ENCODE assay signal across 19 mouse cellular contexts in the genomic region with DNA sequence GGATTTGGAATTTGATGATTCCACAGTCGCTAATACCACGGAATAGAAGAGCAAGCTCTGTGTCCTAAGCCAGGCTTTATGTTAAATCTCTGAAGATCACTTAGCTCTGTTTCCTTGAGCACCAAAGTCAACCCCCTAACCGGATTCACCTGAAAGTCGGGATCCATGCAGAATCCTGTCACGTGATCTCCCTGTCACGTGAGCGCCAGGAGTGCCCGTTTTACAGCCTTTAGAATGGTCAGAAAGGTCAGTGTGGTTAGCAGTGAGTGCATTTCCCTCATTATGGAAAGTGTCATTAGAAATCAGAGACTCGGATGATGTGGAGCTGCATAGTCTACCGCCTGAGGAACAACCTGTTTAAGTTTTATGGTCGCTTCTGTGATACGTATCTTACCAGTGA. TPM values are rescaled to one million over a fixed set of nuclear protein-coding genes. Genes with fewer than 3 reads are reported as not detected.
A peak's percentile ranks its signal among the peaks of the same experiment; 100 is the strongest.
DNase-seq lines count a peak whose midpoint lies in the region; ATAC-seq and TF ChIP-seq lines count a peak whose summit lies in the region.
"Had no signal": no experiment of that assay in that cellular context is flagged by ENCODE, and none has a peak within 500 bp of the region (broad histone marks: within the 10 kb centered on the region; RNA-seq: fewer than 3 reads in every experiment).

No protein-coding gene starts in this region.

- ATAC-seq in kidney, embryonic 14.5 days (ENCODE audit: low FRiP score, low TSS enrichment): no peak
- ATAC-seq in limb, embryonic 11.5 days (ENCODE audit: insufficient number of reproducible peaks, low FRiP score, low TSS enrichment, low read depth): no peak
- ATAC-seq: forebrain, postnatal 0 days; hindbrain, embryonic 16.5 days had no signal

- H3K27me3 ChIP-seq in kidney, adult 2 months (replicated peaks; ENCODE audit: control insufficient read depth, insufficient read depth, low read length): no peaks in the 10 kb centered on the region
- H3K27me3 ChIP-seq in kidney, embryonic 14.5 days (ENCODE audit: control insufficient read depth, insufficient read depth, low read length): no peaks in the 10 kb centered on the region
- no peaks in the 10 kb centered on the region for H3K27me3 ChIP-seq in limb, embryonic 11.5 days (ENCODE audit: control insufficient read depth, insufficient read depth, low read length)
- H3K27me3 ChIP-seq: CH12.LX; midbrain, embryonic 12.5 days had no signal

- TF ChIP-seq POLR2A in kidney, adult 2 months (IDR thresholded peaks at IDR 0.05; ENCODE audit: low read depth, low read length): no peak

- H3K27ac ChIP-seq in kidney, adult 2 months (ENCODE audit: insufficient read depth, low read depth, low read length): no peak overlapping the region
- no peak overlapping the region for H3K27ac ChIP-seq in kidney, embryonic 14.5 days (ENCODE audit: low read depth, low read length)
- H3K27ac ChIP-seq in limb, embryonic 11.5 days (replicated peaks; ENCODE audit: low read depth, low read length): no peak overlapping the region
- H3K27ac ChIP-seq: midbrain, embryonic 12.5 days had no signal

- H3K9ac ChIP-seq in kidney, embryonic 14.5 days (ENCODE audit: low read depth, low read length): no peak overlapping the region
- H3K9ac ChIP-seq in limb, embryonic 11.5 days (ENCODE audit: low read length): no peak overlapping the region
- H3K9ac ChIP-seq: forebrain, postnatal 0 days; midbrain, embryonic 12.5 days had no signal

- H3K36me3 ChIP-seq in kidney, adult 2 months (ENCODE audit: control insufficient read depth, insufficient read depth, low read length): no peaks in the 10 kb centered on the region
- H3K36me3 ChIP-seq in kidney, embryonic 14.5 days (ENCODE audit: control insufficient read depth, insufficient read depth, low read length): no peaks in the 10 kb centered on the region
- H3K36me3 ChIP-seq in limb, embryonic 11.5 days (ENCODE audit: control insufficient read depth, insufficient read depth, low read length): no peaks in the 10 kb centered on the region
- H3K36me3 ChIP-seq: midbrain, embryonic 12.5 days had no signal

- no peaks in the 10 kb centered on the region for H3K4me1 ChIP-seq in kidney, adult 2 months (ENCODE audit: control insufficient read depth, insufficient read depth, low read length)
- H3K4me1 ChIP-seq in kidney, embryonic 14.5 days (ENCODE audit: control insufficient read depth, insufficient read depth, low read length): no peaks in the 10 kb centered on the region
- H3K4me1 ChIP-seq in limb, embryonic 11.5 days (ENCODE audit: control insufficient read depth, insufficient read depth, low read length): no peaks in the 10 kb centered on the region
- H3K4me1 ChIP-seq: midbrain, embryonic 12.5 days had no signal

- H3K4me3 ChIP-seq in kidney, adult 2 months (ENCODE audit: insufficient read depth, low read depth, low read length): no peak overlapping the region
- no peak overlapping the region for H3K4me3 ChIP-seq in kidney, embryonic 14.5 days (ENCODE audit: low read length)
- no peak overlapping the region for H3K4me3 ChIP-seq in limb, embryonic 11.5 days (ENCODE audit: low read depth, low read length)
- H3K4me3 ChIP-seq: midbrain, embryonic 12.5 days; myocyte had no signal

- DNase-seq in embryo, embryonic 11 days: peak; percentile 16
- DNase-seq in embryo, embryonic 10 days (ENCODE audit: low spot score): no peak
- DNase-seq in kidney, adult 2 months: peak; percentile 17
- peak; percentile 88 for DNase-seq in ES-CJ7 (ENCODE audit: low read depth, low spot score)
- DNase-seq in limb, embryonic 11.5 days (ENCODE audit: low spot score): peak; percentile 38
- no peak for DNase-seq in lung, postnatal 4 days
- no peak for DNase-seq in right cerebral cortex, adult 2 months (ENCODE audit: low spot score in 2 of 2)
- DNase-seq: adrenal gland, adult 8-10 months; cerebellum, adult 2 months; forebrain, postnatal 0 days; kidney, adult 11 months; lung, postnatal 14 days; spleen, adult 18-20 months; thymus, postnatal 4 days had no signal

- 64% methylated on average over 12 of the region's 12 CpGs for WGBS in kidney, adult 2 months
- WGBS in kidney, embryonic 14.5 days: 68% methylated on average over 12 of the region's 12 CpGs
- WGBS in limb, embryonic 11.5 days: 68% methylated on average over 12 of the region's 12 CpGs

- no peak overlapping the region for H3K4me2 ChIP-seq in kidney, embryonic 14.5 days (replicated peaks; ENCODE audit: low read depth, low read length)
- no peak overlapping the region for H3K4me2 ChIP-seq in limb, embryonic 11.5 days (ENCODE audit: low read depth, severe bottlenecking)
- H3K4me2 ChIP-seq: midbrain, embryonic 12.5 days had no signal

- H3K9me3 ChIP-seq in kidney, embryonic 14.5 days (ENCODE audit: control insufficient read depth, low read length): no peaks in the 10 kb centered on the region
- H3K9me3 ChIP-seq in limb, embryonic 11.5 days (ENCODE audit: control insufficient read depth, low read length): no peaks in the 10 kb centered on the region
- H3K9me3 ChIP-seq: midbrain, embryonic 12.5 days had no signal

- TF ChIP-seq CTCF in kidney, adult 2 months (conservative IDR thresholded peaks at IDR 0.05; ENCODE audit: insufficient read depth, insufficient read length, low read depth, low read length): no peak

RNA-seq across cellular contexts. Expression of a gene that starts 43.1 kb away (rescaled TPM):
- polyA plus RNA-seq in kidney, adult 2 months (2012; rRNA removed): 0.74 TPM in 1 of 2 replicates, not detected in the other
- not detected in 2 replicates for polyA plus RNA-seq in kidney, embryonic 14.5 days (2014; fragmentation: Nextera tagmentation; extraction: Ambion mirVana)
- polyA plus RNA-seq in limb, embryonic 11.5 days (2014; fragmentation: Nextera tagmentation; extraction: Ambion mirVana): 0.45 and 0.60 TPM in 2 replicates

Comparison
In these comparisons a context has a peak if more than half of its experiments do, and no peak if none do; other contexts are left out.
1. DNase-seq: peak in embryo, embryonic 11 days (single experiment), kidney, adult 2 months (single experiment), ES-CJ7 (single experiment) and limb, embryonic 11.5 days (single experiment); none in embryo, embryonic 10 days (single experiment), lung, postnatal 4 days (0 of 2) and right cerebral cortex, adult 2 months (0 of 2).